Mouse (Mus musculus) lung, embryonic 16.5 days (tissue): ENCODE data around the gene Arf4. TPM values are rescaled to one million over a fixed set of nuclear protein-coding genes. Genes with fewer than 3 reads are reported as not detected.
A peak's percentile ranks its signal among the peaks of the same experiment; 100 is the strongest.

Experiments used
- ATAC-seq: fragments of 200-750 bp; cut with Nextera tagmentation; 2 replicates; pipeline ENCODE4 v1.8.0; 2017; ENCODE audit warnings: low read depth, mild to moderate bottlenecking, moderate library complexity
- H3K27ac ChIP-seq: fragments of 300-500 bp; sonication (generic); 2 replicates; pipeline ENCODE4 v1.5.1; 2014; ENCODE audit warnings: mild to moderate bottlenecking, control low read depth, low read length
- H3K27me3 ChIP-seq: fragments of 300-500 bp; sonication (generic); 2 replicates; pipeline ENCODE4 v1.6.1; 2014; ENCODE audit warnings: low read depth, low read length, mixed read lengths; ENCODE audit not compliant: control insufficient read depth, insufficient read depth
- H3K36me3 ChIP-seq: fragments of 300-500 bp; sonication (generic); 2 replicates; pipeline ENCODE4 v1.6.1; 2014; ENCODE audit warnings: low read length; ENCODE audit not compliant: control insufficient read depth, insufficient read depth
- H3K4me1 ChIP-seq: fragments of 300-500 bp; sonication (generic); replicated peaks from 2 replicates; pipeline ENCODE4 v1.6.1; 2014; ENCODE audit warnings: low read length, mixed read lengths; ENCODE audit not compliant: control insufficient read depth, insufficient read depth
- H3K4me2 ChIP-seq: fragments of 300-500 bp; sonication (generic); 2 replicates; pipeline ENCODE4 v1.6.1; 2014; ENCODE audit warnings: low read depth, low read length, control low read depth
- H3K4me3 ChIP-seq: fragments of 300-500 bp; sonication (generic); 2 replicates; pipeline ENCODE4 v1.5.1; 2014; ENCODE audit warnings: mild to moderate bottlenecking, low read length, control low read depth
- H3K9ac ChIP-seq: fragments of 300-500 bp; sonication (generic); 2 replicates; pipeline ENCODE4 v1.6.1; 2014; ENCODE audit warnings: low read length, control low read depth
- H3K9me3 ChIP-seq: fragments of 300-500 bp; sonication (generic); 2 replicates; pipeline ENCODE4 v1.6.1; 2016; ENCODE audit warnings: low read length; ENCODE audit not compliant: control insufficient read depth
- WGBS: fragments of 180-500 bp; shearing (Covaris S2); extraction: QIAGEN DNeasy Blood & Tissue Kit; methylation state at CpG from one replicate; pipeline ENCODE4 v1.1.7; 2014; 5-methylcytosine and 5-hydroxymethylcytosine counted together
- polyA plus RNA-seq: library from polyadenylated mRNA; unstranded; fragments of >200 nt; fragmentation: Nextera tagmentation; extraction: Ambion mirVana; gene quantifications from 2 replicates; pipeline ENCODE4 v1.2.1, GENCODE M21; 2015

Arf4 gene
- 555 and 584 TPM in 2 replicates for polyA plus RNA-seq

- peak; percentile 98 for ATAC-seq
- Histone ChIP-seq H3K27me3 (no peaks in the 10 kb centered on the region), H3K4me1 (peaks cover 13% of the 10 kb centered on the region), H3K4me2 (peak within 1 kb of the TSS; percentile 82), H3K9me3 (no peaks in the 10 kb centered on the region), H3K9ac (peak within 1 kb of the TSS; percentile 98), H3K36me3 (no peaks in the 10 kb centered on the region), H3K27ac (peak within 1 kb of the TSS; percentile 97), H3K4me3 (peak within 1 kb of the TSS; percentile 99)
- WGBS, result under 1% methylated on average over 83 of the region's 83 CpGs
These were observed at the start of gene Arf4 for GRCm38 (mm10) chr14:26637851-26638707. TSS of gene Arf4 (plus strand) at chr14:26638074.

- no peak overlapping the region for H3K9ac ChIP-seq
- H3K4me1 ChIP-seq, result peaks cover 7% of the 10 kb centered on the region
- no peak overlapping the region for H3K4me2 ChIP-seq
- H3K9me3 ChIP-seq, result no peaks in the 10 kb centered on the region
- H3K27me3 ChIP-seq, result no peaks in the 10 kb centered on the region
- ATAC-seq, result no peak
- no peaks in the 10 kb centered on the region for H3K36me3 ChIP-seq
- no peak overlapping the region for H3K27ac ChIP-seq
- H3K4me3 ChIP-seq, result no peak overlapping the region
These were observed 46.5 kb upstream of the Arf4 start for GRCm38 (mm10) chr14:26591353-26591752.

DNA sequence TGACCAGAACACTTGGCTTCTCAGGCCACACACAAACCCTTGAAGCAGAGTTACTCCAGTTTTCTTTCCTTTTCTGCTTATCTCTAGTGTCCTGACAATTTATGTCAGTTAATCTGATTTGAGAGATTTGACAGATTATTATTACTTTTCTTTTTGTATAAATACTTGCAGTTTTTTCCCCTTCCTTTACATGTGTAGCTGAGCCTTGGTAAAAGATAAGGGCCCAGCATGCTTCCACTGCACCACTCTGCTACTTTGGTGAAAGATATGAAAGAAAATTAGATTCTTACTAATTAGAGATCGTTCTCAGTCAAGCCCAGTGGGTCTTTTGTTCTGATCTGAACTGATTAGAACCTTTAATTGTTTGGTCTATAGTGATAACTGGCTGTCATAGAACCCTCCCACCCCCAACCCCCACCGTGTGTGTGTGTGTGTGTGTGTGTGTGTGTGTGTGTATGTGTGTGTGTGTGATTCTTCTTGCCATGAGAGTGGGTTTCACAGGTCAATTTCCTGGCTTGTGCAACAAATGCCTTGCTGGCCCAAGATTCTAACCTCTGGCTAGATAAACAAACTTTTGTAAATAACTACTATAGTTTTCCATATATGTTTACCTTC lies 44.5 kb upstream of the Arf4 start:
- Histone ChIP-seq H3K36me3 (peaks cover 12% of the 10 kb centered on the region), H3K4me3 (no peak overlapping the region), H3K4me1 (no peaks in the 10 kb centered on the region; the same call in 1 of the 2 replicates), H3K9me3 (peaks cover 5% of the 10 kb centered on the region), H3K27me3 (no peaks in the 10 kb centered on the region), H3K9ac (no peak overlapping the region), H3K27ac (no peak overlapping the region), H3K4me2 (no peak overlapping the region)
- 49% methylated on average over 2 of the region's 2 CpGs for WGBS
- no peak for ATAC-seq

- no peak overlapping the region for H3K27ac ChIP-seq
These were observed 42.7 kb upstream of the Arf4 start for GRCm38 (mm10) chr14:26595167-26595566.

DNA sequence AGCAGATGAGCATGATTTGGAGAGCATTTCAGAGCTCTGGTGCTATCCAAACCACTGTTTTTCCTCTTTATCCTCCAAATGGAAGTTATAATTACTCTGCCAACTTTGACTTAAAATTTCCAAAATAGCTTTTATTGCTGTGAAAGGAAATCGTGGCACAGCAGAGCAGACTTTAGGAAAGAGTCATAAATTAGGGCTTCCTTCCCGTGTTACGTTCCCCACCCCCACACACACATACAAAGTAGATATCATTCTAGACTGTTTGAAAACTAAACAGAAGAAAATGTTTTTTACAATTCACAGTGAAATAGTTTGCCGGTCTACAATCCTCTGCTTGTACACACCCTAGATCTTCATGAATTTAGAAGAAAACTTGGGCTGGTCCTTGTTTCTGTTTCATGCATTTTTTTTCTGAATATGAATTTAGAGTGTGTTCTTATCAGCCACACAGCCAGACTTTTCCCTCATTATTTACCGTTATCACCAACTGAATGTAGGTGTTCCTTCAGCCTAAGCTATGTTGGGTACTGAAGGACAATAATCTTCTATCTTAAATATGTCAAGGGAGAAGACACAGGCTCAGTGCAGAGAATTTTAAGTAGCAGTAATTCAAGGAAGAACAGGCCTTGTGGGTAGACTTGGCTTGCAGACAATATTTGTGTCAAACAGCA lies 42.0 kb upstream of the Arf4 start:
- H3K36me3 ChIP-seq, result peaks cover 22% of the 10 kb centered on the region
- no peak overlapping the region for H3K27ac ChIP-seq
- H3K4me3 ChIP-seq, result no peak overlapping the region
- H3K9me3 ChIP-seq, result peaks cover 5% of the 10 kb centered on the region
- H3K4me1 ChIP-seq, result no peaks in the 10 kb centered on the region; the same call in 1 of the 2 replicates
- no peak overlapping the region for H3K9ac ChIP-seq
- no peak overlapping the region for H3K4me2 ChIP-seq
- H3K27me3 ChIP-seq, result no peaks in the 10 kb centered on the region
- no peak for ATAC-seq
- WGBS, result 64% methylated on average over 5 of the region's 5 CpGs

More at GRCm38 (mm10) chr14:26595167-26595566, 42.7 kb upstream of the Arf4 start:
- peaks cover 22% of the 10 kb centered on the region for H3K36me3 ChIP-seq
- H3K9ac ChIP-seq, result no peak overlapping the region
- no peak overlapping the region for H3K4me3 ChIP-seq
- ATAC-seq, result no peak
- no peak overlapping the region for H3K4me2 ChIP-seq
- peaks cover 5% of the 10 kb centered on the region for H3K9me3 ChIP-seq
- WGBS, result 89% methylated on average over 7 of the region's 7 CpGs
- H3K4me1 ChIP-seq, result no peaks in the 10 kb centered on the region; the same call in 1 of the 2 replicates
- no peaks in the 10 kb centered on the region for H3K27me3 ChIP-seq

DNA sequence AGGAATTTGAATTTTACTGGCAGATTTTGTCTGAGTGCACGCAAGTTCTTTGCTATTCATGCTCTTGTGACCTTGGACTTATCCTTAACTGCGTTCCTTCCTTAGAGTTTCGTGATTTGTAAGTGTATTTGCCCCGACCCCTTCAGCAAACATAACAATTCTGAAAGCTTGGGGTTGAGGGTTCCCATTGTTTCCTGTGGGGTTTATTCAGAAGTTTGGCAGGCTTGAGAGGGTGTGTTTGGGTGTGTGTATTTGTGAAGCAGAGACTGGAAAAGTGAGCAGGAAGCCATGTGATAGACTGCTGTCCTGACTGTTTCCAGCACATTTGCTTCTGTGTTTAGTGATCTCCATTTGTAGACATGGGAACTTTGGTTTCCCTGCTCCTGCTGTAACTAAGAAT lies 32.5 kb upstream of the Arf4 start:
- Histone ChIP-seq H3K4me3 (no peak overlapping the region), H3K4me1 (no peaks in the 10 kb centered on the region), H3K4me2 (no peak overlapping the region), H3K36me3 (peaks cover 27% of the 10 kb centered on the region), H3K9me3 (no peaks in the 10 kb centered on the region), H3K27ac (no peak overlapping the region), H3K27me3 (no peaks in the 10 kb centered on the region), H3K9ac (no peak overlapping the region)
- no peak for ATAC-seq
- 75% methylated on average over 4 of the region's 4 CpGs for WGBS

GRCm38 (mm10) chr14:26609674-26610073 lies 28.2 kb upstream of the Arf4 start:
- H3K4me1 ChIP-seq, result no peaks in the 10 kb centered on the region
- no peak overlapping the region for H3K27ac ChIP-seq
- 92% methylated on average over 1 of the region's 1 CpGs for WGBS
- H3K9ac ChIP-seq, result no peak overlapping the region
- no peak overlapping the region for H3K4me2 ChIP-seq
- peaks cover 30% of the 10 kb centered on the region for H3K36me3 ChIP-seq
- no peaks in the 10 kb centered on the region for H3K9me3 ChIP-seq
- ATAC-seq, result no peak
- no peak overlapping the region for H3K4me3 ChIP-seq
- H3K27me3 ChIP-seq, result no peaks in the 10 kb centered on the region

DNA sequence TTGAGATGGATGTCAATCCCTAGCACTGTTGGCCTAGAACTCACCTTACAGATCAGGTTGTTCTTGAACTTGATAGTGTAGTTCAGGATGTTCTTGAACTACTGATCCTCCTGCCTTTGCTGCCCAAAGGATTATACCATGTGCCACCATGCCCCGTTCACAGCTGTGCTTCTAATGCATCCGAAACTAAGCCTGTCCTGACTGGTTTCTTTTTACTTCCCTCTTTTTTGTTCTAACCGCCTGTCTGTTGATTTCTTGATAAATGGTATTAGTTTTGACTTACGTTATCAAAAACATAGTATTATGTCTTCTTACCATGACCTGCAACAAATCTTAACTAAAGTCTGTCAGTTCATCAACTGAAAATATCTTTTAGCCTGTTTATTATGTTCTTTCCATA lies 27.2 kb upstream of the Arf4 start:
- H3K9me3 ChIP-seq, result no peaks in the 10 kb centered on the region
- 93% methylated on average over 4 of the region's 4 CpGs for WGBS
- no peak overlapping the region for H3K9ac ChIP-seq
- peaks cover 28% of the 10 kb centered on the region for H3K36me3 ChIP-seq
- ATAC-seq, result no peak
- no peak overlapping the region for H3K4me2 ChIP-seq
- no peak overlapping the region for H3K27ac ChIP-seq
- no peaks in the 10 kb centered on the region for H3K27me3 ChIP-seq
- H3K4me1 ChIP-seq, result no peaks in the 10 kb centered on the region
- H3K4me3 ChIP-seq, result no peak overlapping the region

DNA sequence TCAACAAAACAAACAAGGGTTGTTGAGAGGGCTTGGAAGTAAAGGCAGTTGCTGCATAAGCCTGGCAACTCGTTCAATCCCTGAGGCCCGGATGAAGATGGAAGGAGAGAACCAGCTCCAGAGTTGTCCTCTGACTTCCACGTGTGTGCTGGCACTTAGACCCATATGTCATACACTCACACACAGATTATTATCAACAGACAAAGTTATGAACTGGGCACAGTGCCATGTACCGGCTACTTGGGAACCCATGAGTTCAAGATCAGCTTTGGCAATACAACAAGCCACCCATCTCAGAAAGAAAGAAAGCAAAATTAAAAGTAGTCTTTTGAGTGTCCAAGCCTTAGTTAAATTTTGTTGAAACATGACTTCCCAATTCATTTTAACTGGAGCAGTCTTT lies 12.6 kb upstream of the Arf4 start:
- Histone ChIP-seq H3K9me3 (no peaks in the 10 kb centered on the region), H3K4me2 (no peak overlapping the region), H3K4me3 (no peak overlapping the region), H3K9ac (no peak overlapping the region), H3K36me3 (peaks cover 37% of the 10 kb centered on the region), H3K27ac (no peak overlapping the region), H3K4me1 (no peaks in the 10 kb centered on the region), H3K27me3 (no peaks in the 10 kb centered on the region)
- no peak for ATAC-seq
- WGBS, result 54% methylated on average over 4 of the region's 4 CpGs
